Mouse (Mus musculus) left cerebral cortex, postnatal 14 days (tissue): Measurements from ENCODE around the gene Reep6. TPM values are rescaled to one million over a fixed set of nuclear protein-coding genes. Genes with fewer than 3 reads are reported as not detected.

Experiments used
- DNase-seq, 2 experiments: peaks; one replicate each; pipeline ENCODE4 v3.0.0; 2021 to 2022; ENCODE audit warnings: low spot score in 2 of 2, mixed read lengths in 1 of 2
- intact Hi-C: fragments of 180-260 bp; cut with DNase I; formaldehyde crosslinking; loops from one replicate; pipeline ENCODE4 v1.15.1; 2025
- long read RNA-seq, 2 experiments: library from polyadenylated mRNA; stranded (forward); transcript quantifications; one replicate each; pipeline ENCODE4 v2.0.0; 2021
- total RNA-seq, 2 experiments: library from RNA; stranded (reverse); gene quantifications; 2 replicates each; pipeline ENCODE4 v1.2.3; 2021

Reep6 gene
- 10 to 100 TPM in 1 of 2 experiments, 1 to 10 TPM in 1; 8.6 to 10.1 TPM for total RNA-seq
- long read RNA-seq, experiment 1, transcript Reep6-202 (6 exons, 2,208 nt): major isoform, 5 of 10 reads
- long read RNA-seq, experiment 1, partial matches to known transcripts: 4 of 10 reads
- long read RNA-seq, experiment 1, other reads (novel, unspliced or antisense): 1 of 10 reads
- long read RNA-seq, experiment 2, partial matches to known transcripts: 3 of 6 reads
- long read RNA-seq, experiment 2, other reads (novel, unspliced or antisense): 0 of 6 reads

- DNase-seq: peak; percentile 94 to 99
- intact Hi-C loops: no loop called here
Observed at GRCm38 (mm10) chr10:80329273-80330081, at the start of gene Reep6, which contains the start of gene Pcsk4. Gene Reep6, plus strand, starts transcription at chr10:80329953. Gene Pcsk4, minus strand, starts transcription at chr10:80329498.

- no peak for DNase-seq
- intact Hi-C loops: no loop called here
Observed at GRCm38 (mm10) chr10:80281304-80281703, 48.4 kb upstream of the Reep6 start.

GRCm38 (mm10) chr10:80281921-80282371, 47.8 kb upstream of the Reep6 start:
- intact Hi-C loops: no loop called here

DNA sequence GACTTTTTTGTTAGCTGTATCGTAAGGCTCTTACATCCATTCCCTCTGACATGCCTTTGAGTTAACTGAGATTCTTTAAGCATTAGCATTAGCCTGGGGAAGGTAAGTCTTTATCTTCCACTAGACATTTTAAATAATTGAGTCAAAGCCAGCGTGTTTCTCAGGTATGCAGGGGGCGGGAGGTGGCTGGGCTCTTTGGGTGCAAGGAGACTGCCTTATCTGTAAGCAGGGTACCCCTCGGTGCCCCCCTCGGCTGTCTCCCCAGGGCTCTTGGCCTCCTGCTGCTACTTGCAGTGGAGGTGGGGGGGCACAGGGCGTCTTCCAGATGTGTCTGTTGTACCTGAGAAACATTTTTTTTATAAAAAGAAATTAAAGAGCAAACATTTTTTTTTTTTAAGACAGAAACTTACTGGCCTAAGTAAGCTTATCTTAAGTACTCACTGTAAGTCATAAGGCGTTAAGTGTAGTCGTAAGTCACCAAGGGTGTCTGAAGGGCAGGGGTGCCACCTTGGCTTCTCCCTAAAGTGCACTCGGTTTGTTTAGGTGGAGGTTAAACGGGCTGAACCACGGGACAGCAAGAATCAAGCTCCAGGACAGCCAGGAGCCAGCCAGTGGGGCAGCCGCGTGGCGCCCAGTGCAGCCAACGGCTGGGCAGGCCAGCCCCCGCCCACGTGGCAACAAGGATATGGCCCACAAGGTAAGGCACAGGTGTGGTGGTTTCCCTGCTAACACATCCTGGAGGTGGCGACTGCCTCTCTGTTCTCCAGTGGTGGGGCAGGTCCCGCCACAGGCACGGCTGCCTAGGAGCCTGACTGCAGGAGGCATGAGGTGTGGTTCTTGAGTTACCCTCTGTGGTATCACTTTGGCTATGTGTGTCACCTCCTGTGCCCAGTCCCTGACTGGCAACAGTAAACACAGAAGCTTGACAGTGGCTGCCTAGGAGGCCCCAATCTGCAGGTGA, 47.0 kb upstream of the Reep6 start:
- DNase-seq: no peak
- intact Hi-C loops: no loop called here

More at GRCm38 (mm10) chr10:80281921-80282371, 47.8 kb upstream of the Reep6 start:
- DNase-seq: no peak

GRCm38 (mm10) chr10:80285222-80286070, 44.3 kb upstream of the Reep6 start:
- no peak for DNase-seq
- intact Hi-C loops: no loop called here

DNA sequence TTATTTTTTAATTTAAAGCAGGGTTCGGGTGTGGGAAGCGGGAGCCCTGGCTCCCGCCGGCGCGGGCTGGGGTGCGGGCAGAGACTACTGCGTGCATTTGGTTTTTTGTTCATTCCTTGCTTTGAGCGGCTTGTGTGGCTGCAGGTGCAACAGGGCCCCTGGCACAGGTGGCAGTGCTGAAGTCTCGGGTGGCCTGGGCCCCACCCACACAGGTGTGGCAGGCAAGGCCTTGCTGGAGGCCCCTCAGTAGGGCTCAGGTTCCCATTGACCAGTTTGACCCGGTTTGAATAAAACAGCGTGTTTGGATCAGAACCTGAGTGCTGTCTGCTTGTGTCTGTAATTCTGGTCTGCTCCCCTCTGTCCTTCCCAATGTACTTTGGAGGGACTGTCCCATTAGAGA, 41.7 kb upstream of the Reep6 start:
- intact Hi-C loops: no loop called here
- DNase-seq: no peak

DNA sequence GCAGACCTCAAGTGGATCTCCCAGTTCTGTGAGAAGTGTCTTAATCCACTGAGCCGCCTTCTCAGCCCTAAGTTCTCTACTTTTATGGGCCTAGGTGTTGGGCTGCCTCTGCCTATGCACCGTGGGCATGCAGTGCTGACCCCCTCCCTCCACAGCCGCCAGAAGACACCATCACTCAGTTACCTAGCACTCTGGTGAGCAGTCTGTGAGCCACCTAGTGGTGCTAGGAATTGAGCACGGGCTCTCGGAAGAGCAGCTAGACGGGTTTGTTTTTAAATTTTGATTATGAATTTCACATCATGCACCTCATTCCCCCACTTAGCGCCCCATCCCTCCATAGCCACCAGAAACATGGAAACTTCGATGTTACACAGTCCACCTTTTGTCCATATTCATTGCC, 41.1 kb upstream of the Reep6 start:
- intact Hi-C loops: no loop called here
- no peak for DNase-seq

GRCm38 (mm10) chr10:80292251-80293146, 37.3 kb upstream of the Reep6 start, which contains the start of gene Rps15:
Gene Rps15, plus strand, starts transcription at chr10:80292453.
- intact Hi-C loops: no loop called here

GRCm38 (mm10) chr10:80293325-80293724, 36.4 kb upstream of the Reep6 start:
- intact Hi-C loops: no loop called here

More at GRCm38 (mm10) chr10:80292251-80293146, 37.3 kb upstream of the Reep6 start, which contains the start of gene Rps15:
- DNase-seq: peak; percentile 94 to 96

DNA sequence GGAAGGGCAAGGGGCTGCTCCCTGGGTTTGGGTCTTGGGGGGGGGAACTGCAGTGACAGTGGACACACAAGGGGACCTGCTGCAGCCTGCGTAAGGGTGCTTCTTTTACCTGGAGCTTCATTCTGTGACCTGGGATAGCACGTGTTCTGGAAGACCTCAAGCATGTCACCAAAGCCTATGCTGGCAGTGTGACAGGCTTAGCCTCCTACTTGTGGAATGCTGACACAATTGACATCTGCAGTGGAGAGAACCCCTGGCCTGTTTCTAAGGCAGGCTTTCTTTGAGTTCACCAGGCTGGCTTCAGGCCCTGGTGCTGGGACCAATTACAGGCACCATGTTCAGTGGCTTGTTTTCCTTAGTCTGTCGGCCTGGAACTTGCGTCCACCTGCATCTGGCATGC, 35.4 kb upstream of the Reep6 start:
- intact Hi-C loops: no loop called here

More at GRCm38 (mm10) chr10:80293325-80293724, 36.4 kb upstream of the Reep6 start:
- no peak for DNase-seq

GRCm38 (mm10) chr10:80294788-80295303, 34.9 kb upstream of the Reep6 start:
- intact Hi-C loops: no loop called here
- DNase-seq: no peak

More for the DNA sequence above, 35.4 kb upstream of the Reep6 start:
- DNase-seq: no peak

DNA sequence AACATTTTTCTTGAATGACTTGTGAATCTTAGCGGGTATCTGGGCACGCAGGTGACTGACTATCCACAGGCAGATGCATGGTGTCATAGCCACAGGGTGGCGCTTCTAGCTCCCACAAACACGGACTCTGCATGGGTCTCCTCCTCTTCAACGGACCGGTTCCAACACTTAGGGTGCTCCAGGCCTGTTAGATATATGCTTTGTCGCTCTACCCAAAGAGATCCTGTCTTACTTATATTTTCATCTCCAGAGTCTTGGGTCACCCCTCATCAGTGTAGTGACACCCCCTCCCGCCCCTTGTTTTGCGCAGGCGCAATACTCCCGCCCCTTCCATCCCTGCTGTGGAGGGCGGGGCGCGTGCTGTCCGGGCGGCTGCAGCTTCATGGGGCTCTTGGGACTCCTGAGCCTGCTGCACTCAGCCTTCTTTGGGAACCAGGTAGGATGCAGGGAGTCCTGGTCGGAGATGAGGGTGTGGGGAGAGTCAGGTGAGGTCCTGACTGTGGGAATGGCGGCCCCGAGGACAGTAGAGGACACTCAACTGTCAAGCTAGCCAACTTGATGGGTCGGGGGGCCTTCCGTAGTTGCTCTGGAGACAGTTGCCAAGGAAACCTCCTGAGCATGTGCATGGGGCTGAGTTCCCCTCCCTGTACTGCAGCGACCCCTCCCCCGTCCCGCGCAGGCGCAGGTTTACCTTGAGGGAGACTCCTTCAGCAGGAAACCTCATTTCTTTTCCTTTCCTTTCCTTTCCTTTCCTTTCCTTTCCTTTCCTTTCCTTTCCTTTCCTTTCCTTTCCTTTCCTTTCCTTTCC, 33.9 kb upstream of the Reep6 start, which contains the start of gene Apc2:
Gene Apc2, plus strand, starts transcription at position 360 of the 808 bp plus-strand sequence.
- intact Hi-C loops: no loop called here
- peak; percentile 74 to 83 for DNase-seq

GRCm38 (mm10) chr10:80296824-80297223, 32.9 kb upstream of the Reep6 start:
- intact Hi-C loops: no loop called here
- DNase-seq: no peak

GRCm38 (mm10) chr10:80297526-80298133, 32.1 kb upstream of the Reep6 start:
- no peak for DNase-seq
- intact Hi-C loops: no loop called here

GRCm38 (mm10) chr10:80298571-80299281, 31.0 kb upstream of the Reep6 start:
- intact Hi-C loops: no loop called here
- peak; percentile 95 for DNase-seq
